Mouse (Mus musculus): ENCODE measurements around the gene Slu7.

Gene Slu7

GRCm38 (mm10) chr11:43424386-43424785 is 9.2 kb upstream of the Slu7 start:
- no peak for DNase-seq (ENCODE audit: low spot score in 2 of 2)

- no peak for DNase-seq (ENCODE audit: low spot score in 2 of 2)
Observed at GRCm38 (mm10) chr11:43425166-43425709, 8.3 kb upstream of the Slu7 start.

- DNase-seq (ENCODE audit: low spot score in 2 of 2): peak; percentile 42 to 57
Observed at GRCm38 (mm10) chr11:43425824-43426413, 7.6 kb upstream of the Slu7 start, which contains the start of gene Pttg1. TSS of gene Pttg1 (minus strand) at chr11:43426251.

GRCm38 (mm10) chr11:43426414-43426884 is 7.1 kb upstream of the Slu7 start:
- no peak for DNase-seq (ENCODE audit: low spot score in 2 of 2)

- DNase-seq (ENCODE audit: low spot score in 2 of 2): no peak
Observed at GRCm38 (mm10) chr11:43434024-43434407, 472 bp downstream of the Slu7 start.

- no peak for DNase-seq (ENCODE audit: low spot score in 2 of 2)
Observed at GRCm38 (mm10) chr11:43441121-43441520, 7.6 kb downstream of the Slu7 start.

GRCm38 (mm10) chr11:43443183-43443582 is 9.6 kb downstream of the Slu7 start:
- DNase-seq (ENCODE audit: low spot score in 2 of 2): no peak

- no peak for DNase-seq (ENCODE audit: low spot score in 2 of 2)
Observed at GRCm38 (mm10) chr11:43449916-43450315, 16.4 kb downstream of the Slu7 start.

GRCm38 (mm10) chr11:43451322-43451721 is 17.8 kb downstream of the Slu7 start:
- no peak for DNase-seq (ENCODE audit: low spot score in 2 of 2)

- DNase-seq (ENCODE audit: low spot score in 2 of 2): no peak
Observed at GRCm38 (mm10) chr11:43452266-43452665, 18.7 kb downstream of the Slu7 start.

- DNase-seq (ENCODE audit: low spot score in 2 of 2): no peak
Observed at GRCm38 (mm10) chr11:43463204-43463603, 29.7 kb downstream of the Slu7 start.

GRCm38 (mm10) chr11:43470118-43470517 is 36.6 kb downstream of the Slu7 start:
- no peak for DNase-seq (ENCODE audit: low spot score in 2 of 2)

- no peak for DNase-seq (ENCODE audit: low spot score in 2 of 2)
Observed at GRCm38 (mm10) chr11:43470881-43471820, 37.6 kb downstream of the Slu7 start.

- DNase-seq (ENCODE audit: low spot score in 2 of 2): no peak
Observed at GRCm38 (mm10) chr11:43473115-43473514, 39.6 kb downstream of the Slu7 start.

- DNase-seq (ENCODE audit: low spot score in 2 of 2): no peak
Observed at GRCm38 (mm10) chr11:43473635-43474224, 40.2 kb downstream of the Slu7 start.

GRCm38 (mm10) chr11:43474225-43474774 is 40.8 kb downstream of the Slu7 start, which contains the start of gene C1qtnf2:
TSS of gene C1qtnf2 (plus strand) at chr11:43474276.
- no peak for DNase-seq (ENCODE audit: low spot score in 2 of 2)

GRCm38 (mm10) chr11:43479376-43479775 is 45.8 kb downstream of the Slu7 start:
- DNase-seq (ENCODE audit: low spot score in 2 of 2): no peak

GRCm38 (mm10) chr11:43480561-43480960 is 47.0 kb downstream of the Slu7 start:
- no peak for DNase-seq (ENCODE audit: low spot score in 2 of 2)

- DNase-seq (ENCODE audit: low spot score in 2 of 2): no peak
Observed at GRCm38 (mm10) chr11:43481672-43482522, 48.4 kb downstream of the Slu7 start.

GRCm38 (mm10) chr11:43483122-43483792 is 49.7 kb downstream of the Slu7 start:
- DNase-seq (ENCODE audit: low spot score in 2 of 2): no peak

Data from right cerebral cortex, postnatal 36 days (tissue).